Mouse (Mus musculus) ES-E14 (cell line): ENCODE measurements around the gene Ifnar1. TPM values are rescaled to one million over a fixed set of nuclear protein-coding genes. Genes with fewer than 3 reads are reported as not detected.

Experiments used
- DNase-seq: peaks from one replicate; pipeline ENCODE4 v3.0.0-alpha.2; 2013; ENCODE audit warnings: low read depth, low spot score
- H3K27ac ChIP-seq: 2 replicates; pipeline ENCODE4 v1.5.1; 2012; ENCODE audit warnings: low read depth, mild to moderate bottlenecking, low read length, moderate library complexity, mixed read lengths; ENCODE audit not compliant: poor library complexity, insufficient read depth, severe bottlenecking
- H3K36me3 ChIP-seq: 2 replicates; pipeline ENCODE4 v1.6.1; 2012; ENCODE audit warnings: mild to moderate bottlenecking, low read length, moderate library complexity, mixed read lengths; ENCODE audit not compliant: control insufficient read depth, poor library complexity, insufficient read depth, severe bottlenecking
- H3K4me1 ChIP-seq, 2 experiments: fragments of 150-350 bp in 1 of 2; sonication (generic) in 1 of 2; 2 replicates each; pipeline ENCODE4 v1.6.1; 2012; ENCODE audit warnings: low read length in 2 of 2, mild to moderate bottlenecking in 1 of 2, mixed read lengths in 1 of 2; ENCODE audit not compliant: control insufficient read depth in 2 of 2, insufficient read depth in 2 of 2, poor library complexity in 1 of 2
- H3K4me3 ChIP-seq, 2 experiments: fragments of 150-350 bp in 1 of 2; sonication (generic) in 1 of 2; 2 replicates each; pipeline ENCODE4 v1.5.1; 2012; ENCODE audit warnings: low read length in 2 of 2, low read depth in 1 of 2, mild to moderate bottlenecking in 1 of 2, mixed read lengths in 1 of 2; ENCODE audit not compliant: insufficient read depth in 1 of 2, poor library complexity in 1 of 2, severe bottlenecking in 1 of 2
- H3K9ac ChIP-seq: 2 replicates; pipeline ENCODE4 v1.6.1; 2012; ENCODE audit warnings: low read depth, mild to moderate bottlenecking, low read length, mixed read lengths; ENCODE audit not compliant: poor library complexity, insufficient read depth, severe bottlenecking
- H3K9me3 ChIP-seq: fragments of 150-350 bp; sonication (generic); 2 replicates; pipeline ENCODE4 v1.6.1; 2012; ENCODE audit warnings: low read depth, mild to moderate bottlenecking, low read length; ENCODE audit not compliant: control insufficient read depth, insufficient read depth
- CHD2 ChIP-seq: IDR thresholded peaks from 2 replicates; pipeline ENCODE4 v1.6.1; 2014; ENCODE audit warnings: mild to moderate bottlenecking, low read depth, low read length, inconsistent platforms
- HCFC1 ChIP-seq: IDR thresholded peaks from 2 replicates; pipeline ENCODE4 v1.6.1; 2012; ENCODE audit warnings: low read length, inconsistent platforms, borderline replicate concordance; ENCODE audit not compliant: insufficient read depth
- MAFK ChIP-seq: IDR thresholded peaks from 2 replicates; pipeline ENCODE4 v1.6.1; 2014; ENCODE audit warnings: mild to moderate bottlenecking, low read depth, low read length, inconsistent platforms; ENCODE audit not compliant: insufficient read depth
- ZC3H11A ChIP-seq: IDR thresholded peaks from 2 replicates; pipeline ENCODE4 v1.6.1; 2012; ENCODE audit warnings: low read depth, mild to moderate bottlenecking, inconsistent platforms, low read length, borderline replicate concordance
- ZNF384 ChIP-seq: IDR thresholded peaks from 2 replicates; pipeline ENCODE4 v1.6.1; 2012; ENCODE audit warnings: low read depth, low read length, inconsistent platforms
- in situ Hi-C, 2 experiments: fragments of 600-800 bp; cut with MboI; formaldehyde crosslinking; loops; one replicate each; pipeline ENCODE4 v1.15.1; 2025; ENCODE audit warnings: low sequenced_read_pairs in 2 of 2, inconsistent platforms in 1 of 2; ENCODE audit not compliant: unreplicated experiment in 2 of 2
- total RNA-seq: library from RNA; depleted of rRNA; stranded (reverse); fragments of 300-350 nt; gene quantifications from 2 replicates; pipeline ENCODE4 v1.2.3, GENCODE M21; 2012

Gene Ifnar1
- total RNA-seq, 1 experiment, result 42.2 TPM

DNA sequence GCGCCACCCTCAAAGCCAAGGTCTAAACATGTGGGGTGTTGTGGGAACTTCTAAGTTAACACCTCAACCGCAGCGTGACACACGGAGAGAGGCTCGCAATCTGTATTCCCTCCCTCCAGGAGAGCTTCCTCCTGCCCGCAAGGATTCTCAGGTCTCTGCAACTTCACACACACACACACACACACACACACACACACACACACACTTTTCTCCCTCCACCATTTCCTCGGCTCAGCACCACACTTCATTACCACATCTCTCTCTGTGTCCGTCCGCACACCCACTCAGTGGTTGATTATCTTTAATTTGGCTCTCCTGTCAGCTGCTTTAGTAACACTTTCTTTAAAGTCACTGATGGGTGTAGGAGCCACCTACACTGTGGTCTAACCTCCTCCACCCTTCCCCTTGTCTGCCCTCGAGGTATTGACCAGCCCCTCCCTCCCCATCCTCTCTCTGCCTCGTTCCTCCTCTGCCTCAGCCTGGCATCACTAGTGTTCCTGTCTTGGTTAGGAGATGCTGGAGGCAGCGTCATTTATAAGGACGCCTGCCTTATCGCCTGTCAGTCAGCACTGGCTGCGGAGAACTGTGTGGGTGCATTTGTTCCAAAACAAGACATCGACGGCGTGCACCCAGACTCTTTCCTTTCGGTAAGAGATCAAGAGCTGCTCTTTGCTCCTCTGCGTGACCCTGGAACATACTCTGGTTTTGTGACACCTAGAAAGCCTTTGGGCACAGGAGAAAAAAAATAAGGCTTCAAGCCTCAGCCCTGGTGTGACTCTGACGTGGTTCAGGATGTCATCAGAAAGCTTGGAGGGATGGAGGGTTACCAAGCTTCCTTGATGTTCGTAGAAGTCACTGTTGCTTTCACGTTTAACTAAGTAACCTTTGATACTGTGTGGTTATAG, 48.3 kb downstream of the Ifnar1 start:
- H3K36me3 ChIP-seq, result no peaks in the 10 kb centered on the region
- no peaks in the 10 kb centered on the region for H3K4me1 ChIP-seq
- H3K9me3 ChIP-seq, result no peaks in the 10 kb centered on the region
- in situ Hi-C loops, result no loop called here
- TF ChIP-seq HCFC1 (no peak), ZNF384 (no peak), MAFK (no peak), CHD2 (no peak), ZC3H11A (no peak)
- no peak overlapping the region for H3K4me3 ChIP-seq
- no peak overlapping the region for H3K9ac ChIP-seq
- no peak for DNase-seq
- no peak overlapping the region for H3K27ac ChIP-seq

DNA sequence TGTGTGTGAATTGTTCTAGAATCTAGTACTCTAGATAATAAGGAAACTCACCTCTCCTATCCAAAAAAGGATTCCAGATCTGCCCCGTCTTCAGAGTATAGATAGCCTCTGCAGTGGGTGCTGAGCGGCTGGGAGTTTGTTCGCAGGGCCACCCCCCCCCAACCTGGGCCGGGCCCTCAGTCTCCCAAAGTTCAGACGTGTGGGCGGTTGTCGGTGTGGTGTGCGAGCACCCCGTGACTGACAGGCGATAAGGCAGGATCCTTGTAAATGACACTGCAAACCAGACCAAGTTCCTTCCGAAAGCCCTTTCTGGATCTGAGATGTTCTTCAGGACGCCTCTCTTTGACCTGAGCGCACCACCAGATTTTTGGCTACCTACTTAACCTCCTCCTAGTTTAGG, 49.4 kb downstream of the Ifnar1 start:
- Histone ChIP-seq H3K9me3 (no peaks in the 10 kb centered on the region), H3K36me3 (no peaks in the 10 kb centered on the region), H3K4me1 (no peaks in the 10 kb centered on the region), H3K27ac (no peak overlapping the region), H3K4me3 (no peak overlapping the region), H3K9ac (no peak overlapping the region)
- DNase-seq, result peak; percentile 93
- in situ Hi-C loops, result no loop called here
- TF ChIP-seq HCFC1, result no peak

DNA sequence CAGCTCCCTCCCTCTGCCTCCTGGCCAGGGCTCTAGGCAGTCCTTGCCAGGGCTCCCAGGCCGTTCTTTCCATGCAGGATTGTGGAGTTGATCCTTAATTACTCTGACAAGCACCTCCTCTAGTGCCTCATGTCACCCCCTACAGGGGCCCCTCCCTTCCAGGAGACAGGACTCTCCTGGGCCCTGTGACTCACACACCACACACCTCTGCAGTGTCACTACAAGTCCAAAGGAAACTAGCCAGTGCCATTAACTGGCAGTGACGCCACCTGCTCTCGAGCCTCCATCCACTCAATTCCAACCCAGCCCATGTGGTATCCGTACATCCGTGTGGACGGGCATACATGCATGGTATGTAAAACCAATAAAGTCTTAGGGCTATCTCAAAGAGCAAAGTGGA, 49.9 kb downstream of the Ifnar1 start:
- in situ Hi-C loops, result no loop called here

DNA sequence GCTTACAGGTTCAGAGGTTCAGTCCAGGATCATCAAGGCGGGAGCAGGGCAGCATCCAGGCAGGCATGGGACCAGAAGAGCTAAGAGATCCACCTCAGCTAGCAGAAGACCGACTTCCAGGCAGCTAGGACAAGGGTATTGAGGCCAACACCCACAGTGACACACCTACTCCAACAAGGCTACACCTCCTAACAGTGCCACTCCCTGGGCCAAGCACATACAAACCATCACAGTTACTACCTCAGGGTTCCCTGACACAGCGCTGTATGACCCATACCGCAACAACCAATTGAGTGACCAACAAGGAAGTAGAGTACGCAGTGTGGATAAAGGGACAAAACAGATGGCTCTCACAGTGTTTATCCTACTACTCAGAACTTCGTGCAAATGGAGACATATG, 51.3 kb downstream of the Ifnar1 start:
- H3K27ac ChIP-seq, result no peak overlapping the region
- H3K4me3 ChIP-seq, result no peak overlapping the region
- no peaks in the 10 kb centered on the region for H3K9me3 ChIP-seq
- TF ChIP-seq ZNF384 (no peak), HCFC1 (no peak), MAFK (no peak), CHD2 (no peak), ZC3H11A (no peak)
- H3K36me3 ChIP-seq, result no peaks in the 10 kb centered on the region
- no peak for DNase-seq
- H3K9ac ChIP-seq, result no peak overlapping the region
- H3K4me1 ChIP-seq, result no peaks in the 10 kb centered on the region; a peak in 1 of 4 replicates
- in situ Hi-C loops, result no loop called here

More for the DNA sequence above, 49.9 kb downstream of the Ifnar1 start:
- no peak for DNase-seq
- H3K27ac ChIP-seq, result no peak overlapping the region
- H3K9me3 ChIP-seq, result no peaks in the 10 kb centered on the region
- no peak overlapping the region for H3K4me3 ChIP-seq
- TF ChIP-seq CHD2 (no peak), MAFK (no peak), HCFC1 (no peak), ZC3H11A (no peak), ZNF384 (no peak)
- no peaks in the 10 kb centered on the region for H3K4me1 ChIP-seq
- H3K36me3 ChIP-seq, result no peaks in the 10 kb centered on the region
- H3K9ac ChIP-seq, result no peak overlapping the region

DNA sequence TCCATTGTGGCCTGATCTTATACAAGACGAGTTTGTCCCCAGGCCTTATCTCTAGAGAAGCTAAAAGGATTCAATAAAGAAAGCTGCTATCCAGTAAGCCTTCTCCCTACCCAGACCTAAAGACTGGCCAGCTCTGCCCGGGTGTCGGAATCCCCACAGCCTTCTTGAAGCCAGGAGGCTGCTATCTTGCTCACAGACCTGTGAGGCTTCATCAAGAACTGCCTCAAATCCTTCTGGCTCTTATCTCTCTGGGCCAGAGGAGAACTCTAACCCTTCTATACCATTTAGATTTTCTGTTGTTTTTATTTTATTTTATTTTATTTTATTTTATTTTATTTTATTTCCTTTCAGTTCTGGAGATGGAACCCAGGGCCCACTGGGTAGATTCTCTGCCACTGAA, 52.0 kb downstream of the Ifnar1 start:
- H3K4me3 ChIP-seq, result no peak overlapping the region
- H3K9me3 ChIP-seq, result no peaks in the 10 kb centered on the region
- TF ChIP-seq CHD2 (no peak), ZC3H11A (no peak), ZNF384 (no peak), MAFK (no peak), HCFC1 (no peak)
- in situ Hi-C loops, result no loop called here
- no peaks in the 10 kb centered on the region for H3K36me3 ChIP-seq
- H3K9ac ChIP-seq, result no peak overlapping the region
- no peaks in the 10 kb centered on the region; a peak in 1 of 4 replicates for H3K4me1 ChIP-seq
- H3K27ac ChIP-seq, result no peak overlapping the region
- DNase-seq, result no peak
